Mouse (Mus musculus): ENCODE results near the gene Atp2a3.

DNA sequence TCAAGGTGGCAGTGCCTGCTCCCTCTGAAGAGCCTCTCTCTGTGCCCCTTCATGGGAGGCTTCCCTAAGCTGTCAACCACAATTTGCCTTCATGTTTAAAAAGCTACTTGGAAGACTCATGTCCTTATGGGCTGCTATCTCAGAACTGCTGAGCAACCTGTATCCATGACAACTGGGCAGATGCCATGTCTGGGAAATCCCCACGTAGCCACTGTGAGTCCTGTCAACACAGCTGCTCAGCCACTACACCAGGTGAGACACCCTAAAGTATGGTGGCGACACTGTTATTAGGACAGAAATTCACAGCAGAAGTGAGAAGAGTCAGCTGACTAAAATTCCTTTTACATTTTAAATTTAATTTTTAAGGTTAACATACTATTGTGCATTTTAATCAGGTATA is 32.5 kb upstream of the Atp2a3 start:
- TF ChIP-seq CTCF (IDR thresholded peaks at IDR 0.05; ENCODE audit: extremely low read depth, insufficient read depth, low read length), result no peak
- TF ChIP-seq POLR2A (IDR thresholded peaks at IDR 0.05; ENCODE audit: extremely low read depth, insufficient read depth, low read length), result no peak
